Mouse (Mus musculus) cerebellum, postnatal 4 days (tissue): Measurements from ENCODE around the gene Tmem230.

Experiments used
- DNase-seq, 2 experiments: peaks; one replicate each; pipeline ENCODE4 v3.0.0; 2022; ENCODE audit warnings: low spot score in 2 of 2, mixed read lengths in 1 of 2

Gene Tmem230

GRCm38 (mm10) chr2:132233985-132234765 lies 13.4 kb downstream of the Tmem230 start:
- no peak for DNase-seq

- no peak for DNase-seq
These were observed 15.1 kb downstream of the Tmem230 start for GRCm38 (mm10) chr2:132232413-132232945.

- DNase-seq: no peak
These were observed 23.2 kb downstream of the Tmem230 start for GRCm38 (mm10) chr2:132224359-132224758.

- no peak for DNase-seq
These were observed 26.0 kb downstream of the Tmem230 start for GRCm38 (mm10) chr2:132221611-132222073.

- DNase-seq: no peak
These were observed 35.5 kb downstream of the Tmem230 start for GRCm38 (mm10) chr2:132211995-132212656.

- DNase-seq: no peak
These were observed 36.7 kb downstream of the Tmem230 start for GRCm38 (mm10) chr2:132210806-132211312.

- DNase-seq: no peak
These were observed 39.2 kb downstream of the Tmem230 start for GRCm38 (mm10) chr2:132208246-132208881.

GRCm38 (mm10) chr2:132206316-132206881 lies 41.2 kb downstream of the Tmem230 start:
- no peak for DNase-seq

- no peak for DNase-seq
These were observed 42.1 kb downstream of the Tmem230 start for GRCm38 (mm10) chr2:132205549-132205948.

GRCm38 (mm10) chr2:132203773-132204172 lies 43.8 kb downstream of the Tmem230 start:
- no peak for DNase-seq

GRCm38 (mm10) chr2:132203186-132203585 lies 44.4 kb downstream of the Tmem230 start:
- DNase-seq: no peak

GRCm38 (mm10) chr2:132198017-132198933 lies 49.3 kb downstream of the Tmem230 start:
- DNase-seq: no peak

GRCm38 (mm10) chr2:132195602-132196001 lies 52.0 kb downstream of the Tmem230 start:
- DNase-seq: no peak

GRCm38 (mm10) chr2:132190602-132191161 lies 56.9 kb downstream of the Tmem230 start:
- no peak for DNase-seq
